ENCODE assay signal across 8 mouse cellular contexts in genomic region chr16:8686121-8686870, GRCm38 (mm10). TPM values are rescaled to one million over a fixed set of nuclear protein-coding genes. Genes with fewer than 3 reads are reported as not detected.
DNase-seq lines count a peak whose midpoint lies in the region; ATAC-seq and TF ChIP-seq lines count a peak whose summit lies in the region.

No protein-coding gene starts in this region.

- no peak overlapping the region for H3K9ac ChIP-seq in intestine, postnatal 0 days (ENCODE audit: low read depth, low read length)
- H3K9ac ChIP-seq in midbrain, embryonic 12.5 days (replicated peaks) = no peak overlapping the region

- H3K27me3 ChIP-seq in intestine, postnatal 0 days (replicated peaks; ENCODE audit: control insufficient read depth, insufficient read depth, low read length) = no peaks in the 10 kb centered on the region
- H3K27me3 ChIP-seq in midbrain, embryonic 12.5 days = no peaks in the 10 kb centered on the region
- H3K27me3 ChIP-seq in small intestine, adult 2 months (ENCODE audit: control insufficient read depth, insufficient read depth, low read length) = no peaks in the 10 kb centered on the region

- no peak overlapping the region for H3K4me3 ChIP-seq in intestine, postnatal 0 days (ENCODE audit: low read depth, low read length)
- no peak overlapping the region for H3K4me3 ChIP-seq in midbrain, embryonic 12.5 days
- H3K4me3 ChIP-seq in small intestine, adult 2 months (ENCODE audit: low read depth, low read length) = no peak overlapping the region

- WGBS in intestine, postnatal 0 days = 52% methylated on average over 7 of the region's 7 CpGs
- WGBS in midbrain, embryonic 12.5 days = 61% methylated on average over 7 of the region's 7 CpGs
- 43% methylated on average over 7 of the region's 7 CpGs for WGBS in small intestine, adult 2 months

- peak; percentile 70 for DNase-seq in urinary bladder, postnatal 25 days (ENCODE audit: low spot score)
- no peak for DNase-seq in urinary bladder, adult 2 months (ENCODE audit: low spot score)
- peak; percentile 74 for DNase-seq in embryo, embryonic 11 days
- DNase-seq in gastrocnemius, postnatal 25 days = peak; percentile 53
- peak; percentile 62 to 82 for DNase-seq in left cerebral cortex, postnatal 36 days (ENCODE audit: low spot score in 2 of 2)

- intact Hi-C loops in left cerebral cortex, postnatal 36 days (cut with DNase I) = loop anchor here (2.0 kb wide), 2 partner anchors 83 to 183 kb away; no protein-coding TSS in a partner anchor

- peaks cover 25% of the 10 kb centered on the region for H3K36me3 ChIP-seq in intestine, postnatal 0 days (ENCODE audit: control insufficient read depth, insufficient read depth)
- peaks cover 45% of the 10 kb centered on the region for H3K36me3 ChIP-seq in midbrain, embryonic 12.5 days
- H3K36me3 ChIP-seq in small intestine, adult 2 months (ENCODE audit: control insufficient read depth, insufficient read depth, low read length) = peaks cover 19% of the 10 kb centered on the region

- peak; percentile 50 for ATAC-seq in intestine, postnatal 0 days
- 0 out of 2 replicates have a peak, but pooled peaks have one; percentile 42 for ATAC-seq in midbrain, embryonic 12.5 days (ENCODE audit: low FRiP score, low read depth)

- H3K9me3 ChIP-seq in intestine, postnatal 0 days (ENCODE audit: control insufficient read depth) = no peaks in the 10 kb centered on the region
- H3K9me3 ChIP-seq in midbrain, embryonic 12.5 days = no peaks in the 10 kb centered on the region

- no peak overlapping the region; the same call in 1 of the 2 replicates for H3K27ac ChIP-seq in intestine, postnatal 0 days (ENCODE audit: low read depth, low read length)
- H3K27ac ChIP-seq in midbrain, embryonic 12.5 days (replicated peaks) = 0 out of 2 replicates have a peak overlapping the region, but pooled peaks have one; percentile 20
- H3K27ac ChIP-seq in small intestine, adult 2 months (ENCODE audit: insufficient read depth, low read depth, low read length) = peak overlapping the region; percentile 17; the same call in 1 of the 2 replicates

- 0 out of 2 replicates have a peak overlapping the region, but pooled peaks have one; percentile 17 for H3K4me2 ChIP-seq in intestine, postnatal 0 days (replicated peaks; ENCODE audit: low read depth)
- no peak overlapping the region for H3K4me2 ChIP-seq in midbrain, embryonic 12.5 days (replicated peaks)

- no peak for TF ChIP-seq POLR2A in small intestine, adult 2 months (IDR thresholded peaks at IDR 0.05; ENCODE audit: low read depth, low read length)

- H3K4me1 ChIP-seq in intestine, postnatal 0 days (replicated peaks; ENCODE audit: control insufficient read depth, insufficient read depth, low read length) = no peaks in the 10 kb centered on the region
- no peaks in the 10 kb centered on the region for H3K4me1 ChIP-seq in midbrain, embryonic 12.5 days
- H3K4me1 ChIP-seq in small intestine, adult 2 months (ENCODE audit: control insufficient read depth, insufficient read depth, insufficient read length, low read length) = peaks cover 19% of the 10 kb centered on the region

- peak; percentile 95 for TF ChIP-seq CTCF in intestine, postnatal 0 days (IDR thresholded peaks at IDR 0.05; ENCODE audit: low read depth)
- TF ChIP-seq CTCF in small intestine, adult 2 months (IDR thresholded peaks at IDR 0.05; ENCODE audit: extremely low read depth, insufficient read length, insufficient replicate concordance, low read depth, low read length) = peak; percentile 74; the same call in 1 of the 2 replicates

RNA-seq across cellular contexts. Expression of gene Gm5767, which starts 5.7 kb away (rescaled TPM):
- polyA plus RNA-seq in urinary bladder, adult 2 months (2012; rRNA removed) = not detected in 2 replicates
- total RNA-seq in gastrocnemius, postnatal 25 days (2021) = not detected
- polyA plus RNA-seq in intestine, postnatal 0 days (2015; fragmentation: Nextera tagmentation; extraction: Ambion mirVana) = 0.22 TPM in 1 of 2 replicates, not detected in the other
- not detected for total RNA-seq in left cerebral cortex, postnatal 36 days (2021)
- polyA plus RNA-seq in midbrain, embryonic 12.5 days (2016; fragmentation: Nextera tagmentation; extraction: Ambion mirVana) = not detected in 2 replicates
- polyA plus RNA-seq in small intestine, adult 2 months (2012; rRNA removed) = 0.42 TPM in 1 of 2 replicates, not detected in the other

RNA-seq across cellular contexts. Expression of gene Carhsp1, which starts 14.3 kb away (rescaled TPM):
- 43.5 and 49.9 TPM in 2 replicates for polyA plus RNA-seq in urinary bladder, adult 2 months (2012; rRNA removed)
- total RNA-seq in gastrocnemius, postnatal 25 days (2021) = 10 to 100 TPM in 1 of 2 experiments, 1 to 10 TPM in 1; 8.6 to 10.5 TPM
- polyA plus RNA-seq in intestine, postnatal 0 days (2015; fragmentation: Nextera tagmentation; extraction: Ambion mirVana) = 40.1 and 43.9 TPM in 2 replicates
- total RNA-seq in left cerebral cortex, postnatal 36 days (2021) = 10 to 100 TPM; 15.6 to 20.2 TPM
- polyA plus RNA-seq in midbrain, embryonic 12.5 days (2016; fragmentation: Nextera tagmentation; extraction: Ambion mirVana) = 255 and 264 TPM in 2 replicates
- 31.8 and 61.6 TPM in 2 replicates for polyA plus RNA-seq in small intestine, adult 2 months (2012; rRNA removed)

RNA-seq across cellular contexts. Expression of gene Tmem186, which starts 48.8 kb away (rescaled TPM):
- polyA plus RNA-seq in urinary bladder, adult 2 months (2012; rRNA removed) = 12.3 and 13.7 TPM in 2 replicates
- total RNA-seq in gastrocnemius, postnatal 25 days (2021) = 10 to 100 TPM in 1 of 2 experiments, 1 to 10 TPM in 1; 9.0 to 10.7 TPM
- polyA plus RNA-seq in intestine, postnatal 0 days (2015; fragmentation: Nextera tagmentation; extraction: Ambion mirVana) = 9.1 and 9.8 TPM in 2 replicates
- 10 to 100 TPM; 12.0 to 13.4 TPM for total RNA-seq in left cerebral cortex, postnatal 36 days (2021)
- polyA plus RNA-seq in midbrain, embryonic 12.5 days (2016; fragmentation: Nextera tagmentation; extraction: Ambion mirVana) = 23.2 and 26.0 TPM in 2 replicates
- polyA plus RNA-seq in small intestine, adult 2 months (2012; rRNA removed) = 6.2 and 8.6 TPM in 2 replicates

RNA-seq across cellular contexts. Expression of gene Pmm2, which starts 48.8 kb away (rescaled TPM):
- 51.1 and 52.1 TPM in 2 replicates for polyA plus RNA-seq in urinary bladder, adult 2 months (2012; rRNA removed)
- total RNA-seq in gastrocnemius, postnatal 25 days (2021) = 10 to 100 TPM; 20.3 to 20.6 TPM
- polyA plus RNA-seq in intestine, postnatal 0 days (2015; fragmentation: Nextera tagmentation; extraction: Ambion mirVana) = 116 and 120 TPM in 2 replicates
- total RNA-seq in left cerebral cortex, postnatal 36 days (2021) = 10 to 100 TPM; 24.3 to 50.5 TPM
- polyA plus RNA-seq in midbrain, embryonic 12.5 days (2016; fragmentation: Nextera tagmentation; extraction: Ambion mirVana) = 48.6 and 52.1 TPM in 2 replicates
- polyA plus RNA-seq in small intestine, adult 2 months (2012; rRNA removed) = 116 and 240 TPM in 2 replicates
